Mouse (Mus musculus): ENCODE data around the gene Astl. TPM values are rescaled to one million over a fixed set of nuclear protein-coding genes. Genes with fewer than 3 reads are reported as not detected.

Astl gene
- total and polyA plus RNA-seq, 3 experiments: not detected

GRCm38 (mm10) chr2:127383881-127384280, 45.4 kb downstream of the Astl start:
- Histone ChIP-seq H3K79me2 (ENCODE audit: control insufficient read depth, insufficient read depth, low read length, poor library complexity) (no peaks in the 10 kb centered on the region), H3K27ac (ENCODE audit: control insufficient read depth, low read depth, low read length) (no peak overlapping the region), H3K4me1 (ENCODE audit: control insufficient read depth in 1 of 2, insufficient read depth in 2 of 2, low read length in 2 of 2) (no peaks in the 10 kb centered on the region), H3K36me3 (ENCODE audit: control insufficient read depth in 1 of 2, insufficient read depth in 2 of 2, low read length in 2 of 2) (no peaks in the 10 kb centered on the region), H3K9ac (ENCODE audit: control insufficient read depth, low read depth, low read length, poor library complexity, severe bottlenecking) (no peak overlapping the region), H3K27me3 (ENCODE audit: control insufficient read depth in 1 of 2, insufficient read depth in 2 of 2, low read length in 2 of 2) (no peaks in the 10 kb centered on the region), H3K9me3 (replicated peaks; ENCODE audit: insufficient read depth, low read length) (no peaks in the 10 kb centered on the region), H3K4me3 (ENCODE audit: control insufficient read depth in 1 of 2, insufficient read depth in 1 of 2, low read depth in 2 of 2, low read length in 2 of 2) (no peak overlapping the region)
- no peak for DNase-seq (ENCODE audit: low read depth, low spot score)
- TF ChIP-seq GABPA (IDR thresholded peaks at IDR 0.05; ENCODE audit: low read depth, low read length) (no peak), E2F4 (IDR thresholded peaks at IDR 0.05; ENCODE audit: borderline replicate concordance, low read depth, low read length) (no peak), SMC3 (IDR thresholded peaks at IDR 0.05; ENCODE audit: low read depth, low read length) (no peak), MAZ (IDR thresholded peaks at IDR 0.05; ENCODE audit: low read depth, low read length) (no peak), CTCF (IDR thresholded peaks at IDR 0.05 in 2 of 3, conservative IDR thresholded peaks at IDR 0.05 in 1 of 3; ENCODE audit: control insufficient read depth in 1 of 3, insufficient read depth in 1 of 3, low read depth in 2 of 3, low read length in 3 of 3, poor library complexity in 1 of 3, severe bottlenecking in 1 of 3) (no peak)

DNA sequence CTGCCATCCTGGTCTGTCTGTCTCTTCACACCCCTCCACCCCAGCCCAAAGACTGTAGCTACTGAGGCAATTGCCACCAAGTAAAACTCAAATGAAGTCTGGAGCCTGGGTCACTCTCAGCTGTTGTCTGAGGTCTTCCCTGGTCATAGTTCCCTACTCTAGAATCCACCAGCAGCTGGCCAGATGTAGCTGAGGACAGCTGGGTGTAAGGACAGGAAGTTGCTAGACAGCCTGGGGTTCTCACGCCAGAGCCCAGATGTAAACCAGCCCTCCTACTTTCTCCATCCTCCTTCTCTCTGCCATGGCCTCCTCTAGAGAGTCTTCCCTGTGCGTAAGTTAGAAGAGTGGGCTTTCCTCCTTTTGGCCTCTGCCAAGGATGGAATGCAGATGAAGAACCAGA, 49.1 kb downstream of the Astl start:
- DNase-seq (ENCODE audit: low read depth, low spot score): no peak
- H3K27ac ChIP-seq (ENCODE audit: control insufficient read depth, low read depth, low read length): no peak overlapping the region
- TF ChIP-seq GATA1 (IDR thresholded peaks at IDR 0.05; ENCODE audit: low read depth, low read length): no peak
- TF ChIP-seq JUND (IDR thresholded peaks at IDR 0.05; ENCODE audit: low read depth, low read length): no peak
- no peak for TF ChIP-seq E2F4 (IDR thresholded peaks at IDR 0.05; ENCODE audit: borderline replicate concordance, low read depth, low read length)
- no peak for TF ChIP-seq USF2 (IDR thresholded peaks at IDR 0.05; ENCODE audit: borderline replicate concordance in 1 of 2, insufficient read depth in 1 of 2, low read depth in 1 of 2, low read length in 2 of 2)
- TF ChIP-seq TAL1 (IDR thresholded peaks at IDR 0.05; ENCODE audit: low read length): no peak
- TF ChIP-seq ZC3H11A (IDR thresholded peaks at IDR 0.05; ENCODE audit: low read depth, low read length): no peak
- no peak for TF ChIP-seq MYC (IDR thresholded peaks at IDR 0.05; ENCODE audit: low read depth, low read length)
- TF ChIP-seq MAZ (IDR thresholded peaks at IDR 0.05; ENCODE audit: low read depth, low read length): no peak
- no peak for TF ChIP-seq ZNF384 (IDR thresholded peaks at IDR 0.05; ENCODE audit: low read depth, low read length)
- no peak for TF ChIP-seq ZKSCAN1 (IDR thresholded peaks at IDR 0.05; ENCODE audit: low read depth, low read length)
- no peak for TF ChIP-seq RAD21 (IDR thresholded peaks at IDR 0.05; ENCODE audit: low read depth, low read length)
- no peak for TF ChIP-seq UBTF (IDR thresholded peaks at IDR 0.05; ENCODE audit: borderline replicate concordance, insufficient read depth, low read depth, low read length)
- TF ChIP-seq KAT2A (conservative IDR thresholded peaks at IDR 0.05; ENCODE audit: low read depth, low read length): no peak
- no peak for TF ChIP-seq TCF12 (IDR thresholded peaks at IDR 0.05; ENCODE audit: low read depth, low read length)
- TF ChIP-seq MXI1 (IDR thresholded peaks at IDR 0.05; ENCODE audit: low read depth, low read length): no peak
- no peak for TF ChIP-seq POLR2AphosphoS5 (IDR thresholded peaks at IDR 0.05; ENCODE audit: borderline replicate concordance, low read depth, low read length)
- TF ChIP-seq CHD1 (IDR thresholded peaks at IDR 0.05; ENCODE audit: low read depth, low read length): no peak
- TF ChIP-seq HCFC1 (IDR thresholded peaks at IDR 0.05; ENCODE audit: low read depth, low read length): no peak
- no peak for TF ChIP-seq MYB (IDR thresholded peaks at IDR 0.05; ENCODE audit: low read depth, low read length)
- TF ChIP-seq USF1 (IDR thresholded peaks at IDR 0.05; ENCODE audit: low read depth, low read length): no peak
- H3K4me3 ChIP-seq (ENCODE audit: control insufficient read depth in 1 of 2, insufficient read depth in 1 of 2, low read depth in 2 of 2, low read length in 2 of 2): no peak overlapping the region
- H3K9ac ChIP-seq (ENCODE audit: control insufficient read depth, low read depth, low read length, poor library complexity, severe bottlenecking): no peak overlapping the region
- no peaks in the 10 kb centered on the region for H3K9me3 ChIP-seq (replicated peaks; ENCODE audit: insufficient read depth, low read length)
- no peaks in the 10 kb centered on the region for H3K79me2 ChIP-seq (ENCODE audit: control insufficient read depth, insufficient read depth, low read length, poor library complexity)
- 0 out of 4 replicates have a peak, but pooled peaks cover 0 to 2% of the 10 kb centered on the region in 2 experiments for H3K27me3 ChIP-seq (ENCODE audit: control insufficient read depth in 1 of 2, insufficient read depth in 2 of 2, low read length in 2 of 2)
- no peaks in the 10 kb centered on the region for H3K4me1 ChIP-seq (ENCODE audit: control insufficient read depth in 1 of 2, insufficient read depth in 2 of 2, low read length in 2 of 2)
- H3K36me3 ChIP-seq (ENCODE audit: control insufficient read depth in 1 of 2, insufficient read depth in 2 of 2, low read length in 2 of 2): no peaks in the 10 kb centered on the region
